Mouse (Mus musculus) kidney, embryonic 15.5 days (tissue): ENCODE results near the gene Tpsb2. TPM values are rescaled to one million over a fixed set of nuclear protein-coding genes. Genes with fewer than 3 reads are reported as not detected.

Experiments
- polyA plus RNA-seq: library from polyadenylated mRNA; unstranded; fragments of >200 nt; fragmentation: Nextera tagmentation; extraction: Ambion mirVana; gene quantifications from 2 replicates; pipeline ENCODE4 v1.2.1, GENCODE M21; 2015

Tpsb2 gene
- polyA plus RNA-seq, 1 experiment from 2014 or later, result 1.9 TPM

Other genes starting within 250 kb of the Tpsb2 start
- 0.16 and 0.24 TPM in 2 replicates for gene Ptx4, start 245.5 kb upstream of the Tpsb2 start, polyA plus RNA-seq
- 20.7 and 24.6 TPM in 2 replicates for gene Clcn7, start 232.9 kb upstream of the Tpsb2 start, polyA plus RNA-seq
- not detected in 2 replicates for gene Ccdc154, start 203.8 kb upstream of the Tpsb2 start, polyA plus RNA-seq
- gene Gm38655, start 190.8 kb upstream of the Tpsb2 start, polyA plus RNA-seq, result not detected in 2 replicates
- gene BC003965, start 181.8 kb upstream of the Tpsb2 start, polyA plus RNA-seq, result 33.0 and 35.0 TPM in 2 replicates
- gene Unkl, start 177.9 kb upstream of the Tpsb2 start, polyA plus RNA-seq, result 9.0 and 10.5 TPM in 2 replicates
- gene Gnptg, start 126.2 kb upstream of the Tpsb2 start, polyA plus RNA-seq, result 44.4 and 46.4 TPM in 2 replicates
- gene Tsr3, start 126.1 kb upstream of the Tpsb2 start, polyA plus RNA-seq, result 47.0 and 53.4 TPM in 2 replicates
- gene Baiap3, start 109.9 kb upstream of the Tpsb2 start, polyA plus RNA-seq, result 1.1 and 3.9 TPM in 2 replicates
- 669 and 677 TPM in 2 replicates for gene Ube2i, start 91.7 kb upstream of the Tpsb2 start, polyA plus RNA-seq
- gene Prss34, start 67.9 kb upstream of the Tpsb2 start, polyA plus RNA-seq, result 0.40 and 0.55 TPM in 2 replicates
- gene Prss28, start 57.7 kb upstream of the Tpsb2 start, polyA plus RNA-seq, result not detected in 2 replicates
- not detected in 2 replicates for gene Prss29, start 47.7 kb upstream of the Tpsb2 start, polyA plus RNA-seq
- gene Tpsab1, start 20.7 kb upstream of the Tpsb2 start, polyA plus RNA-seq, result 0.18 and 0.44 TPM in 2 replicates
- gene Tpsg1, start 3.0 kb downstream of the Tpsb2 start, polyA plus RNA-seq, result 0.47 and 1.5 TPM in 2 replicates
- gene Cacna1h, start 67.5 kb downstream of the Tpsb2 start, polyA plus RNA-seq, result 2.8 and 3.4 TPM in 2 replicates
- gene Tekt4, start 88.3 kb downstream of the Tpsb2 start, polyA plus RNA-seq, result not detected in 2 replicates
- not detected in 2 replicates for gene Sstr5, start 131.0 kb downstream of the Tpsb2 start, polyA plus RNA-seq
- 5.1 and 5.9 TPM in 2 replicates for gene Sox8, start 204.4 kb downstream of the Tpsb2 start, polyA plus RNA-seq
- 30.9 and 32.1 TPM in 2 replicates for gene Lmf1, start 212.8 kb downstream of the Tpsb2 start, polyA plus RNA-seq